Mouse (Mus musculus): ENCODE measurements around the gene Dapk2.

GRCm38 (mm10) chr9:66177975-66178374, 20.0 kb downstream of the Dapk2 start:
- TF ChIP-seq POLR2A (IDR thresholded peaks at IDR 0.05; ENCODE audit: borderline replicate concordance, low read depth, low read length) (no peak), CTCF (IDR thresholded peaks at IDR 0.05; ENCODE audit: low read depth, low read length) (no peak)
